In genomic region chr6:23839009-23839811, GRCm38 (mm10) we compare ENCODE assay signal across 8 mouse cellular contexts. TPM values are rescaled to one million over a fixed set of nuclear protein-coding genes. Genes with fewer than 3 reads are reported as not detected.
A peak's percentile ranks its signal among the peaks of the same experiment; 100 is the strongest.
DNase-seq lines count a peak whose midpoint lies in the region; ATAC-seq and TF ChIP-seq lines count a peak whose summit lies in the region.

Cadps2 (minus strand) TSS chr6:23839421.

- H3K4me1 ChIP-seq in thymus, adult 2 months (replicated peaks; ENCODE audit: control insufficient read depth, insufficient read depth, low read length), result no peaks in the 10 kb centered on the region
- no peaks in the 10 kb centered on the region for H3K4me1 ChIP-seq in embryonic facial prominence, embryonic 12.5 days
- peaks cover 5% of the 10 kb centered on the region; the same call in 1 of the 2 replicates for H3K4me1 ChIP-seq in heart, embryonic 10.5 days
- H3K4me1 ChIP-seq in midbrain, embryonic 14.5 days (ENCODE audit: control insufficient read depth, insufficient read depth, low read length), result 0 out of 2 replicates have a peak, but pooled peaks cover 5% of the 10 kb centered on the region
- H3K4me1 ChIP-seq in stomach, postnatal 0 days (replicated peaks; ENCODE audit: control insufficient read depth, insufficient read depth), result no peaks in the 10 kb centered on the region

- TF ChIP-seq POLR2A in thymus, adult 2 months (IDR thresholded peaks at IDR 0.05; ENCODE audit: control insufficient read depth, extremely low read depth, insufficient read depth, low read length, poor library complexity), result no peak

- peak; percentile 2 for DNase-seq in thymus, adult 2 months
- DNase-seq in thymus, adult 18-20 months, result no peak
- peak; percentile 74 for DNase-seq in heart, embryonic 10.5 days (ENCODE audit: low spot score)
- DNase-seq in kidney, adult 8-10 months, result peak; percentile 35 to 54
- peak; percentile 12 for DNase-seq in liver
- peak; percentile 74 for DNase-seq in midbrain, embryonic 14.5 days
- DNase-seq in stomach, postnatal 0 days (ENCODE audit: low spot score), result peak; percentile 80

- no peak within 1 kb of the TSS for H3K27ac ChIP-seq in thymus, adult 2 months (ENCODE audit: control insufficient read depth, insufficient read depth, low read length)
- no peak within 1 kb of the TSS for H3K27ac ChIP-seq in embryonic facial prominence, embryonic 12.5 days
- H3K27ac ChIP-seq in heart, embryonic 10.5 days, result peak within 1 kb of the TSS; percentile 81
- H3K27ac ChIP-seq in midbrain, embryonic 14.5 days (replicated peaks; ENCODE audit: low read depth, low read length), result no peak within 1 kb of the TSS
- peak within 1 kb of the TSS; percentile 80 for H3K27ac ChIP-seq in stomach, postnatal 0 days (replicated peaks)

- no peaks in the 10 kb centered on the region for H3K9me3 ChIP-seq in embryonic facial prominence, embryonic 12.5 days
- no peaks in the 10 kb centered on the region for H3K9me3 ChIP-seq in heart, embryonic 10.5 days
- H3K9me3 ChIP-seq in midbrain, embryonic 14.5 days (ENCODE audit: control insufficient read depth, low read length), result no peaks in the 10 kb centered on the region
- H3K9me3 ChIP-seq in stomach, postnatal 0 days (ENCODE audit: control insufficient read depth, low read length), result no peaks in the 10 kb centered on the region

- no peak for TF ChIP-seq CTCF in thymus, adult 2 months (IDR thresholded peaks at IDR 0.05; ENCODE audit: borderline replicate concordance, control insufficient read depth, extremely low read depth, insufficient read depth, low read length, poor library complexity)
- TF ChIP-seq CTCF in stomach, postnatal 0 days (IDR thresholded peaks at IDR 0.05; ENCODE audit: low read depth), result no peak

- H3K4me2 ChIP-seq in embryonic facial prominence, embryonic 12.5 days (replicated peaks), result peak within 1 kb of the TSS; percentile 89
- peak within 1 kb of the TSS; percentile 94 for H3K4me2 ChIP-seq in midbrain, embryonic 14.5 days (ENCODE audit: low read length)
- H3K4me2 ChIP-seq in stomach, postnatal 0 days (replicated peaks; ENCODE audit: low read depth), result peak within 1 kb of the TSS; percentile 89

- TF ChIP-seq EP300 in stomach, postnatal 0 days (optimal IDR thresholded peaks at IDR 0.05), result no peak

- no peaks in the 10 kb centered on the region; the same call in 1 of the 2 replicates for H3K27me3 ChIP-seq in thymus, adult 2 months (ENCODE audit: control insufficient read depth, insufficient read depth, low read length)
- peaks cover 39% of the 10 kb centered on the region for H3K27me3 ChIP-seq in embryonic facial prominence, embryonic 12.5 days
- H3K27me3 ChIP-seq in heart, embryonic 10.5 days (ENCODE audit: insufficient read depth, poor library complexity, severe bottlenecking), result peaks cover 37% of the 10 kb centered on the region
- peaks cover 17% of the 10 kb centered on the region; the same call in 1 of the 2 replicates for H3K27me3 ChIP-seq in midbrain, embryonic 14.5 days (ENCODE audit: control insufficient read depth, insufficient read depth, low read length)
- no peaks in the 10 kb centered on the region; the same call in 1 of the 2 replicates for H3K27me3 ChIP-seq in stomach, postnatal 0 days (ENCODE audit: control insufficient read depth, insufficient read depth, low read length)

- H3K4me3 ChIP-seq in thymus, adult 2 months (ENCODE audit: control insufficient read depth, insufficient read depth, low read length), result peak within 1 kb of the TSS; percentile 34
- peak within 1 kb of the TSS; percentile 64 for H3K4me3 ChIP-seq in embryonic facial prominence, embryonic 12.5 days
- H3K4me3 ChIP-seq in heart, embryonic 10.5 days, result peak within 1 kb of the TSS; percentile 80
- H3K4me3 ChIP-seq in midbrain, embryonic 14.5 days (replicated peaks; ENCODE audit: low read depth, low read length), result peak within 1 kb of the TSS; percentile 68
- peak within 1 kb of the TSS; percentile 79 for H3K4me3 ChIP-seq in stomach, postnatal 0 days (ENCODE audit: low read depth, low read length)

- peak; percentile 87 for ATAC-seq in embryonic facial prominence, embryonic 12.5 days (ENCODE audit: insufficient number of reproducible peaks, insufficient read depth, low FRiP score, low TSS enrichment)
- ATAC-seq in midbrain, embryonic 14.5 days (ENCODE audit: low FRiP score, low TSS enrichment), result peak; percentile 74
- peak; percentile 88 for ATAC-seq in stomach, postnatal 0 days (ENCODE audit: low FRiP score, low TSS enrichment)

- WGBS in thymus, adult 2 months, result 1% methylated on average over 111 of the region's 114 CpGs
- under 1% methylated on average over 98 of the region's 114 CpGs for WGBS in embryonic facial prominence, embryonic 12.5 days
- WGBS in heart, embryonic 10.5 days, result under 1% methylated on average over 114 of the region's 114 CpGs
- WGBS in midbrain, embryonic 14.5 days, result under 1% methylated on average over 113 of the region's 114 CpGs
- WGBS in stomach, postnatal 0 days, result under 1% methylated on average over 81 of the region's 114 CpGs

- H3K9ac ChIP-seq in embryonic facial prominence, embryonic 12.5 days, result peak within 1 kb of the TSS; percentile 66
- peak within 1 kb of the TSS; percentile 58 for H3K9ac ChIP-seq in midbrain, embryonic 14.5 days (replicated peaks; ENCODE audit: low read length)
- peak within 1 kb of the TSS; percentile 78 for H3K9ac ChIP-seq in stomach, postnatal 0 days (ENCODE audit: low read length)

- H3K36me3 ChIP-seq in thymus, adult 2 months (ENCODE audit: control insufficient read depth, insufficient read depth, low read length), result no peaks in the 10 kb centered on the region
- no peaks in the 10 kb centered on the region for H3K36me3 ChIP-seq in embryonic facial prominence, embryonic 12.5 days
- H3K36me3 ChIP-seq in heart, embryonic 10.5 days, result no peaks in the 10 kb centered on the region
- H3K36me3 ChIP-seq in midbrain, embryonic 14.5 days (ENCODE audit: control insufficient read depth, insufficient read depth, low read length), result no peaks in the 10 kb centered on the region
- H3K36me3 ChIP-seq in stomach, postnatal 0 days (ENCODE audit: control insufficient read depth, insufficient read depth, low read length), result no peaks in the 10 kb centered on the region

RNA-seq across cellular contexts. Expression of gene Cadps2, which starts in this region (rescaled TPM):
- 0.68 and 0.86 TPM in 2 replicates for polyA plus RNA-seq in thymus, adult 2 months (2012; rRNA removed)
- 4.3 and 4.6 TPM in 2 replicates for polyA plus RNA-seq in embryonic facial prominence, embryonic 12.5 days (2016; fragmentation: Nextera tagmentation; extraction: Ambion mirVana)
- 0.58 and 0.99 TPM in 2 replicates for polyA plus RNA-seq in heart, embryonic 10.5 days (2016; fragmentation: Nextera tagmentation; extraction: Ambion mirVana)
- polyA plus RNA-seq in midbrain, embryonic 14.5 days (2014; fragmentation: Nextera tagmentation; extraction: Ambion mirVana), result 9.5 and 10.1 TPM in 2 replicates
- polyA plus RNA-seq in stomach, postnatal 0 days (2015; fragmentation: Nextera tagmentation; extraction: Ambion mirVana), result 4.8 and 5.1 TPM in 2 replicates

Comparison
In these comparisons a context has a peak if more than half of its experiments do, and no peak if none do; other contexts are left out.
1. Peak in DNase-seq and H3K4me3 ChIP-seq in thymus, adult 2 months; RNA of the gene not detected or under 1 TPM.
2. Peak in DNase-seq, H3K4me3 ChIP-seq and H3K27ac ChIP-seq in heart, embryonic 10.5 days; RNA of the gene not detected or under 1 TPM.
3. DNase-seq: peak in kidney, adult 8-10 months (2 of 2), liver (single experiment), midbrain, embryonic 14.5 days (single experiment) and stomach, postnatal 0 days (single experiment); none in thymus, adult 18-20 months (0 of 2).
4. Peak in every context shown above with its lines, with median percentiles within 50 percentile points of each other: H3K4me3 ChIP-seq, ATAC-seq, H3K4me2 ChIP-seq and H3K9ac ChIP-seq.